Mouse (Mus musculus) CH12.LX (cell line): ENCODE data around the gene Stn1. TPM values are rescaled to one million over a fixed set of nuclear protein-coding genes. Genes with fewer than 3 reads are reported as not detected.

Source experiments
- DNase-seq: peaks from one replicate; pipeline ENCODE4 v3.0.0-alpha.2; 2013; ENCODE audit errors: extremely low read depth
- H3K27ac ChIP-seq: 2 replicates; pipeline ENCODE4 v1.5.1; 2012; ENCODE audit warnings: low read depth, mild to moderate bottlenecking, control low read depth, moderate library complexity; ENCODE audit not compliant: insufficient read depth
- H3K27me3 ChIP-seq: replicated peaks from 2 replicates; pipeline ENCODE3; 2012; ENCODE audit warnings: inconsistent platforms
- H3K36me3 ChIP-seq, 2 experiments: replicated peaks in 1 of 2; 2 replicates each; pipeline versions ENCODE3 to v1.6.1; 2012; ENCODE audit warnings: inconsistent platforms in 1 of 2, low read length in 1 of 2, mild to moderate bottlenecking in 1 of 2, mixed read lengths in 1 of 2, moderate library complexity in 1 of 2; ENCODE audit not compliant: control insufficient read depth in 1 of 2, insufficient read depth in 1 of 2
- H3K4me1 ChIP-seq, 2 experiments: 2 replicates each; pipeline ENCODE4 v1.6.1; 2012; ENCODE audit warnings: inconsistent platforms in 1 of 2, moderate library complexity in 1 of 2; ENCODE audit not compliant: insufficient read depth in 2 of 2, control insufficient read depth in 1 of 2
- H3K4me2 ChIP-seq: 2 replicates; pipeline ENCODE4 v1.6.1; 2012; ENCODE audit warnings: low read depth, mild to moderate bottlenecking, control low read depth; ENCODE audit not compliant: poor library complexity, insufficient read depth, severe bottlenecking
- H3K4me3 ChIP-seq, 3 experiments: fragments of 150-350 bp in 1 of 3; sonication (generic) in 1 of 3; replicated peaks in 1 of 3; 2 replicates each; pipeline versions ENCODE3 to v1.5.1; 2011 to 2012; ENCODE audit warnings: low read depth in 2 of 3, low read length in 2 of 3, mild to moderate bottlenecking in 2 of 3, moderate library complexity in 2 of 3, control low read depth in 1 of 3, improper control_type of control experiment in 1 of 3, inconsistent platforms in 1 of 3, mixed read lengths in 1 of 3; ENCODE audit not compliant: poor library complexity in 1 of 3
- H3K79me2 ChIP-seq: replicated peaks from 2 replicates; pipeline ENCODE4 v1.6.1; 2012; ENCODE audit warnings: mild to moderate bottlenecking, moderate library complexity; ENCODE audit not compliant: control insufficient read depth, poor library complexity, insufficient read depth, severe bottlenecking; ENCODE audit errors: extremely low read depth
- H3K9ac ChIP-seq: 2 replicates; pipeline ENCODE4 v1.6.1; 2012; ENCODE audit warnings: low read depth, mild to moderate bottlenecking, control low read depth, moderate library complexity; ENCODE audit not compliant: insufficient read depth
- H3K9me3 ChIP-seq: replicated peaks from 2 replicates; pipeline ENCODE3; 2012; ENCODE audit warnings: low read length, inconsistent platforms, mixed read lengths
- CHD1 ChIP-seq: IDR thresholded peaks from 2 replicates; pipeline ENCODE4 v1.6.1; 2012; ENCODE audit warnings: low read depth, low read length, improper control_type of control experiment, inconsistent platforms
- CHD2 ChIP-seq: IDR thresholded peaks from 2 replicates; pipeline ENCODE4 v1.6.1; 2011; ENCODE audit warnings: low read length, improper control_type of control experiment
- CTCF ChIP-seq, 2 experiments: IDR thresholded peaks in 1 of 2; conservative IDR thresholded peaks in 1 of 2; 2 replicates each; pipeline ENCODE4 v1.5.1; 2011 to 2012; ENCODE audit warnings: low read depth in 2 of 2, low read length in 2 of 2, improper control_type of control experiment in 1 of 2, inconsistent platforms in 1 of 2, mild to moderate bottlenecking in 1 of 2, moderate library complexity in 1 of 2
- E2F4 ChIP-seq: IDR thresholded peaks from 2 replicates; pipeline ENCODE4 v1.6.1; 2011; ENCODE audit warnings: low read depth, low read length, improper control_type of control experiment; ENCODE audit not compliant: insufficient replicate concordance
- ELF1 ChIP-seq: IDR thresholded peaks from 2 replicates; pipeline ENCODE4 v1.6.1; 2014; ENCODE audit warnings: low read depth, mild to moderate bottlenecking, inconsistent platforms, low read length, improper control_type of control experiment
- HCFC1 ChIP-seq: IDR thresholded peaks from 2 replicates; pipeline ENCODE4 v1.6.1; 2012; ENCODE audit warnings: low read depth, mild to moderate bottlenecking, inconsistent platforms, low read length, improper control_type of control experiment
- IRF4 ChIP-seq: IDR thresholded peaks from 2 replicates; pipeline ENCODE4 v1.6.1; 2014; ENCODE audit warnings: low read depth, mild to moderate bottlenecking, inconsistent platforms, low read length, improper control_type of control experiment
- JUN ChIP-seq: IDR thresholded peaks from 2 replicates; pipeline ENCODE4 v1.6.1; 2011; ENCODE audit warnings: low read depth, mild to moderate bottlenecking, low read length, improper control_type of control experiment, moderate library complexity; ENCODE audit not compliant: insufficient read depth
- JUND ChIP-seq: conservative IDR thresholded peaks from 2 replicates; pipeline ENCODE4 v1.6.1; 2011; ENCODE audit warnings: low read depth, low read length, improper control_type of control experiment
- KAT2A ChIP-seq: IDR thresholded peaks from 2 replicates; pipeline ENCODE4 v1.6.1; 2012; ENCODE audit warnings: low read length, improper control_type of control experiment, inconsistent platforms; ENCODE audit not compliant: insufficient replicate concordance
- MAFK ChIP-seq: IDR thresholded peaks from 2 replicates; pipeline ENCODE4 v1.6.1; 2011; ENCODE audit warnings: low read length, improper control_type of control experiment; ENCODE audit not compliant: insufficient replicate concordance
- MAX ChIP-seq: IDR thresholded peaks from 2 replicates; pipeline ENCODE4 v1.6.1; 2011; ENCODE audit warnings: low read length, improper control_type of control experiment
- MAZ ChIP-seq: IDR thresholded peaks from 2 replicates; pipeline ENCODE4 v1.6.1; 2012; ENCODE audit warnings: low read depth, mild to moderate bottlenecking, inconsistent platforms, low read length, improper control_type of control experiment, moderate library complexity
- MEF2A ChIP-seq: IDR thresholded peaks from 2 replicates; pipeline ENCODE4 v1.6.1; 2014; ENCODE audit warnings: low read depth, mild to moderate bottlenecking, inconsistent platforms, low read length, improper control_type of control experiment, borderline replicate concordance
- MXI1 ChIP-seq: IDR thresholded peaks from 2 replicates; pipeline ENCODE4 v1.6.1; 2011; ENCODE audit warnings: mild to moderate bottlenecking, low read depth, low read length, improper control_type of control experiment
- MYC ChIP-seq: IDR thresholded peaks from 2 replicates; pipeline ENCODE4 v1.6.1; 2011; ENCODE audit warnings: low read depth, mild to moderate bottlenecking, improper control_type of control experiment, low read length
- NELFE ChIP-seq: IDR thresholded peaks from 2 replicates; pipeline ENCODE4 v1.6.1; 2011; ENCODE audit warnings: low read depth, low read length, improper control_type of control experiment
- NRF1 ChIP-seq: IDR thresholded peaks from 2 replicates; pipeline ENCODE4 v1.6.1; 2014; ENCODE audit warnings: low read depth, mild to moderate bottlenecking, inconsistent platforms, low read length, improper control_type of control experiment, moderate library complexity
- PAX5 ChIP-seq: IDR thresholded peaks from 2 replicates; pipeline ENCODE4 v1.6.1; 2012; ENCODE audit warnings: low read length, inconsistent platforms, mixed read lengths
- POLR2A ChIP-seq: IDR thresholded peaks from 2 replicates; pipeline ENCODE4 v1.6.1; 2011; ENCODE audit warnings: low read depth, mild to moderate bottlenecking, improper control_type of control experiment, low read length
- POLR2AphosphoS2 ChIP-seq: IDR thresholded peaks from 2 replicates; pipeline ENCODE4 v1.6.1; 2011; ENCODE audit warnings: low read depth, low read length, improper control_type of control experiment
- SIN3A ChIP-seq: IDR thresholded peaks from 2 replicates; pipeline ENCODE4 v1.6.1; 2012; ENCODE audit warnings: low read length, improper control_type of control experiment, inconsistent platforms
- TBP ChIP-seq: conservative IDR thresholded peaks from 2 replicates; pipeline ENCODE4 v1.6.1; 2011; ENCODE audit warnings: low read depth, low read length, improper control_type of control experiment
- TCF12 ChIP-seq: IDR thresholded peaks from 2 replicates; pipeline ENCODE4 v1.6.1; 2014; ENCODE audit warnings: low read depth, mild to moderate bottlenecking, inconsistent platforms, low read length, improper control_type of control experiment
- USF1 ChIP-seq: IDR thresholded peaks from 2 replicates; pipeline ENCODE4 v1.6.1; 2014; ENCODE audit warnings: low read depth, mild to moderate bottlenecking, inconsistent platforms, low read length, improper control_type of control experiment
- USF2 ChIP-seq: conservative IDR thresholded peaks from 2 replicates; pipeline ENCODE4 v1.6.1; 2011; ENCODE audit warnings: low read depth, low read length, improper control_type of control experiment
- ZC3H11A ChIP-seq: IDR thresholded peaks from 2 replicates; pipeline ENCODE4 v1.6.1; 2012; ENCODE audit warnings: low read depth, mild to moderate bottlenecking, inconsistent platforms, low read length, improper control_type of control experiment
- ZKSCAN1 ChIP-seq: IDR thresholded peaks from 2 replicates; pipeline ENCODE4 v1.6.1; 2012; ENCODE audit warnings: low read depth, inconsistent platforms, low read length, improper control_type of control experiment, borderline replicate concordance
- ZMIZ1 ChIP-seq: IDR thresholded peaks from 2 replicates; pipeline ENCODE4 v1.6.1; 2012; ENCODE audit warnings: low read depth, mild to moderate bottlenecking, inconsistent platforms, low read length, improper control_type of control experiment
- ZNF384 ChIP-seq: IDR thresholded peaks from 2 replicates; pipeline ENCODE4 v1.6.1; 2012; ENCODE audit warnings: low read depth, low read length, improper control_type of control experiment, inconsistent platforms
- dilution Hi-C: fragments of 300-500 bp; cut with MboI; formaldehyde crosslinking; loops from 2 replicates; pipeline ENCODE4 v1.14.3; 2020; ENCODE audit warnings: low sequenced_read_pairs; ENCODE audit not compliant: extremely low pct_unique_long_range_greater_than_20kb, extremely low pct_ligation_motif_present
- in situ Hi-C: fragments of 300-500 bp; cut with MboI; formaldehyde crosslinking; loops from 3 replicates; pipeline ENCODE4 v1.14.3; 2019; ENCODE audit warnings: low sequenced_read_pairs, low pct_ligation_motif_present, low pct_unique_long_range_greater_than_20kb, mixed read lengths
- polyA plus RNA-seq: library from polyadenylated mRNA; unstranded; fragments of >175 nt; gene quantifications from 2 replicates; pipeline ENCODE4 v1.2.1, GENCODE M21; 2012; ENCODE audit warnings: low read depth; ENCODE audit not compliant: insufficient read length
- total RNA-seq, 2 experiments: library from RNA; depleted of rRNA; stranded (reverse); fragments of 300-350 nt in 1 of 2; fragments of >200 nt in 1 of 2; gene quantifications; 2 replicates each; pipeline ENCODE4 v1.2.3; 2012 to 2014

Gene Stn1
- total and polyA plus RNA-seq, 3 experiments: 18.3 to 35.7 (median 25.3) TPM

GRCm38 (mm10) chr19:47537879-47538278, 572 bp upstream of the Stn1 start:
- dilution Hi-C loops: no loop called here

GRCm38 (mm10) chr19:47536521-47537299, 597 bp downstream of the Stn1 start:
- Histone ChIP-seq H3K4me1 (peaks cover 8 to 35% of the 10 kb centered on the region in 2 experiments; a peak in 3 of 4 replicates), H3K4me3 (peak overlapping the region; percentile 69 to 93 (median 71)), H3K79me2 (no peaks in the 10 kb centered on the region), H3K9me3 (no peaks in the 10 kb centered on the region), H3K27ac (no peak overlapping the region), H3K9ac (peak overlapping the region; percentile 95), H3K4me2 (peak overlapping the region; percentile 95), H3K27me3 (peaks cover 30% of the 10 kb centered on the region), H3K36me3 (peaks cover 8 to 23% of the 10 kb centered on the region in 2 experiments)
- in situ Hi-C loops: loop anchor here (10.0 kb wide), 1 partner anchor 48 kb away; no protein-coding TSS in a partner anchor
- DNase-seq: peak; percentile 94
- dilution Hi-C loops: no loop called here
- TF ChIP-seq E2F4: peak; percentile 91; the same call in 1 of the 2 replicates
- peak; percentile 84 for TF ChIP-seq SIN3A
- TF ChIP-seq NRF1: peak; percentile 84
- TF ChIP-seq PAX5: no peak
- peak; percentile 74 for TF ChIP-seq MXI1
- TF ChIP-seq USF2: no peak
- TF ChIP-seq POLR2A: peak; percentile 87
- peak; percentile 46; the same call in 1 of the 2 replicates for TF ChIP-seq MYC
- peak; percentile 60 for TF ChIP-seq MEF2A
- peak; percentile 85 for TF ChIP-seq IRF4
- TF ChIP-seq KAT2A: 0 out of 2 replicates have a peak, but pooled peaks have one; percentile 65
- TF ChIP-seq ZNF384: no peak
- peak; percentile 85 for TF ChIP-seq TBP
- no peak for TF ChIP-seq MAZ
- 0 out of 2 replicates have a peak, but pooled peaks have one; percentile 80 for TF ChIP-seq CHD1
- peak; percentile 89 for TF ChIP-seq ELF1
- TF ChIP-seq CHD2: no peak
- TF ChIP-seq HCFC1: peak; percentile 75
- TF ChIP-seq MAFK: no peak
- peak; percentile 92 for TF ChIP-seq NELFE
- peak; percentile 69 for TF ChIP-seq TCF12
- TF ChIP-seq MAX: peak; percentile 65; the same call in 1 of the 2 replicates
- peak; percentile 72 for TF ChIP-seq POLR2AphosphoS2
- TF ChIP-seq ZKSCAN1: no peak

More at GRCm38 (mm10) chr19:47537879-47538278, 572 bp upstream of the Stn1 start:
- Histone ChIP-seq H3K27me3 (peaks cover 40% of the 10 kb centered on the region), H3K9me3 (no peaks in the 10 kb centered on the region), H3K4me3 (peak overlapping the region in 2 of 3 experiments; percentile 53 to 69), H3K79me2 (no peaks in the 10 kb centered on the region), H3K9ac (peak overlapping the region; percentile 60; the same call in 1 of the 2 replicates), H3K36me3 (peaks cover 5 to 18% of the 10 kb centered on the region in 2 experiments), H3K4me1 (peaks cover 8 to 35% of the 10 kb centered on the region in 2 experiments; a peak in 3 of 4 replicates), H3K27ac (no peak overlapping the region), H3K4me2 (peak overlapping the region; percentile 95)
- DNase-seq: peak; percentile 48
- in situ Hi-C loops: loop anchor here (10.0 kb wide), 1 partner anchor 47 kb away; no protein-coding TSS in a partner anchor
- TF ChIP-seq JUN (0 out of 2 replicates have a peak, but pooled peaks have one; percentile 10), TCF12 (no peak), JUND (no peak), TBP (no peak), USF1 (no peak), CTCF (conservative IDR thresholded peaks at IDR 0.05 in 1 of 2, IDR thresholded peaks at IDR 0.05 in 1 of 2; ENCODE audit: low read depth in 2 of 2, low read length in 2 of 2) (no peak), HCFC1 (no peak), NRF1 (no peak), IRF4 (no peak), ELF1 (no peak), NELFE (no peak), CHD2 (no peak), MAZ (no peak), ZC3H11A (no peak), KAT2A (no peak), ZMIZ1 (no peak), POLR2A (no peak), MEF2A (peak; percentile 86)
